Mouse (Mus musculus) testis, adult 2 months (tissue): ENCODE data around the gene Ets2.

Experiments
- CTCF ChIP-seq: fragments of 200-500 bp; IDR thresholded peaks from 2 replicates; pipeline ENCODE4 v1.5.1; 2012; ENCODE audit warnings: low read depth, mild to moderate bottlenecking, inconsistent platforms, low read length, moderate library complexity; ENCODE audit not compliant: control insufficient read depth, insufficient read depth, insufficient replicate concordance
- POLR2A ChIP-seq: fragments of 200-500 bp; IDR thresholded peaks from 2 replicates; pipeline ENCODE4 v1.6.1; 2012; ENCODE audit warnings: low read depth, mild to moderate bottlenecking, inconsistent platforms, low read length, moderate library complexity; ENCODE audit not compliant: control insufficient read depth

GRCm38 (mm10) chr16:95686901-95687300, 15.0 kb upstream of the Ets2 start:
- TF ChIP-seq POLR2A (no peak), CTCF (no peak)
